Mouse (Mus musculus): ENCODE results near the gene Atp5g1.
A peak's percentile ranks its signal among the peaks of the same experiment; 100 is the strongest.

The Atp5g1 gene

GRCm38 (mm10) chr11:96073295-96073993, 2.0 kb downstream of the Atp5g1 start:
- no peak for DNase-seq (ENCODE audit: low read depth in 2 of 2, low spot score in 2 of 2)

- no peak for DNase-seq (ENCODE audit: low read depth in 2 of 2, low spot score in 2 of 2)
Observed at GRCm38 (mm10) chr11:96071013-96071412, 4.5 kb downstream of the Atp5g1 start.

GRCm38 (mm10) chr11:96070353-96070752, 5.1 kb downstream of the Atp5g1 start:
- no peak for DNase-seq (ENCODE audit: low read depth in 2 of 2, low spot score in 2 of 2)

- DNase-seq (ENCODE audit: low read depth in 2 of 2, low spot score in 2 of 2) = no peak
Observed at GRCm38 (mm10) chr11:96068231-96068630, 7.2 kb downstream of the Atp5g1 start.

GRCm38 (mm10) chr11:96065215-96065911, 10.1 kb downstream of the Atp5g1 start, which contains the start of gene Ube2z:
Gene Ube2z (minus strand): TSS chr11:96065388.
- DNase-seq (ENCODE audit: low read depth in 2 of 2, low spot score in 2 of 2) = peak; percentile 89 to 92

- peak; percentile 21 to 38 for DNase-seq (ENCODE audit: low read depth in 2 of 2, low spot score in 2 of 2)
Observed at GRCm38 (mm10) chr11:96064521-96065214, 10.8 kb downstream of the Atp5g1 start.

GRCm38 (mm10) chr11:96058309-96058708, 17.2 kb downstream of the Atp5g1 start:
- no peak for DNase-seq (ENCODE audit: low read depth in 2 of 2, low spot score in 2 of 2)

- no peak for DNase-seq (ENCODE audit: low read depth in 2 of 2, low spot score in 2 of 2)
Observed at GRCm38 (mm10) chr11:96050854-96051253, 24.6 kb downstream of the Atp5g1 start.

- no peak for DNase-seq (ENCODE audit: low read depth in 2 of 2, low spot score in 2 of 2)
Observed at GRCm38 (mm10) chr11:96049939-96050338, 25.5 kb downstream of the Atp5g1 start.

GRCm38 (mm10) chr11:96047469-96048373, 27.7 kb downstream of the Atp5g1 start:
- no peak for DNase-seq (ENCODE audit: low read depth in 2 of 2, low spot score in 2 of 2)

GRCm38 (mm10) chr11:96046793-96047192, 28.7 kb downstream of the Atp5g1 start:
- no peak for DNase-seq (ENCODE audit: low read depth in 2 of 2, low spot score in 2 of 2)

GRCm38 (mm10) chr11:96046028-96046427, 29.4 kb downstream of the Atp5g1 start:
- no peak for DNase-seq (ENCODE audit: low read depth in 2 of 2, low spot score in 2 of 2)

- no peak for DNase-seq (ENCODE audit: low read depth in 2 of 2, low spot score in 2 of 2)
Observed at GRCm38 (mm10) chr11:96044803-96045567, 30.5 kb downstream of the Atp5g1 start.

- DNase-seq (ENCODE audit: low read depth in 2 of 2, low spot score in 2 of 2) = no peak
Observed at GRCm38 (mm10) chr11:96038560-96038959, 36.9 kb downstream of the Atp5g1 start.

- DNase-seq (ENCODE audit: low read depth in 2 of 2, low spot score in 2 of 2) = no peak
Observed at GRCm38 (mm10) chr11:96037499-96037898, 38.0 kb downstream of the Atp5g1 start.

GRCm38 (mm10) chr11:96035133-96035532, 40.3 kb downstream of the Atp5g1 start:
- peak in 1 of 2 experiments; percentile 11 for DNase-seq (ENCODE audit: low read depth in 2 of 2, low spot score in 2 of 2)

- DNase-seq (ENCODE audit: low read depth in 2 of 2, low spot score in 2 of 2) = peak; percentile 84 to 91
Observed at GRCm38 (mm10) chr11:96034596-96035052, 40.8 kb downstream of the Atp5g1 start, which contains the start of gene Snf8. Gene Snf8 (plus strand): TSS chr11:96034885.

- DNase-seq (ENCODE audit: low read depth in 2 of 2, low spot score in 2 of 2) = no peak
Observed at GRCm38 (mm10) chr11:96034116-96034515, 41.4 kb downstream of the Atp5g1 start.

- DNase-seq (ENCODE audit: low read depth in 2 of 2, low spot score in 2 of 2) = no peak
Observed at GRCm38 (mm10) chr11:96033264-96033663, 42.2 kb downstream of the Atp5g1 start.

- no peak for DNase-seq (ENCODE audit: low read depth in 2 of 2, low spot score in 2 of 2)
Observed at GRCm38 (mm10) chr11:96031701-96032100, 43.8 kb downstream of the Atp5g1 start.
